Mouse (Mus musculus) testis, postnatal 14 days (tissue): ENCODE results near the gene Cdan1.
A peak's percentile ranks its signal among the peaks of the same experiment; 100 is the strongest.

Experiments used
- DNase-seq: peaks from one replicate; pipeline ENCODE4 v3.0.0; 2021; ENCODE audit warnings: low spot score

Cdan1 gene

DNA sequence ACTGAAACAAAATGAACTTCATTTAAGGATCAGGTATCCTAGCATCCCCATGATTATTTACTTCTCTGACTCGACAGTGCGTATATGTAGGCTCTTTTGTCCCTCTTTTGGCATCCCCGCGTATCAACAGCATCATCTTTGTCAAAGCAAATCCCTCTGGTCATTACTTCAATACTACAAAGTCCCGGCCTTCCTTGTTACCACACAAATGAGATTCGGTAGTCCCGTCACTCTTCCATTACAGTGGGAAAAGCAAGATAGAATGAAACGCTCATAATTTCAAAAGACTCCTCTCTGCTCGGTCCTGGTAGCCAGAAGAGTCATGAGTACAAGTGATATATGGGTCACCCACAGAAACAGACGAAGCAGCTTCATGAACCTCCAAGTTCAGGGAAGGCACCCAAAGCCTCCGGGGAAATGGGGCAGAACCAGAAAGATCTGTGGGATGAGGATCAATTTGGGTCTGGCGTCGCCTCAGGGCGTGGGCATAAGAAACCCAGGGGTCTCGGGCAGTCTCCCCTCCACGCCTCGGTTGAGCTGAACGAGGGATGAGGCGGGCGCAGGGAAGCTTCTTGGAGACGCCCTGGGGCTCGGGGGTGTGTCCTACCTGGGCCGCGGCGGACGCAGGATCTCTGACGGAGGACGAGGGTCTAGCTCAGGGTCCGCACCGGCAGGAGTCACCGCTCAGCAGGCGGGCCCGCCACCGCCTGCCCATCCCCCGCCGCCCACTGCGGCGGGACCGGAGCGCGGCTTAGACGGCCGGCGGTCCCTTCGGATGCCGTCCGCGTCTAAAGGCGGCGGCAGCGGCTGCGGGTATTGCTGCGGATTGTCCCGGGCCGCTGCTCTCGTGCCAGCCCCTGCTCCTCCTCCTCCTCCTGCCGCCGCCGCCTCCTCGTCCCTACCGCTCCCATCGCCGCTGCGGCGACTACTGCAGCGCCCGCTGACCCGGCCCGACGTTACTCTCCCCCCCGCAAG lies at the start of gene Cdan1:
Gene Cdan1 (minus strand): TSS at position 680 of the 975 bp plus-strand sequence.
- DNase-seq = peak; percentile 76

DNA sequence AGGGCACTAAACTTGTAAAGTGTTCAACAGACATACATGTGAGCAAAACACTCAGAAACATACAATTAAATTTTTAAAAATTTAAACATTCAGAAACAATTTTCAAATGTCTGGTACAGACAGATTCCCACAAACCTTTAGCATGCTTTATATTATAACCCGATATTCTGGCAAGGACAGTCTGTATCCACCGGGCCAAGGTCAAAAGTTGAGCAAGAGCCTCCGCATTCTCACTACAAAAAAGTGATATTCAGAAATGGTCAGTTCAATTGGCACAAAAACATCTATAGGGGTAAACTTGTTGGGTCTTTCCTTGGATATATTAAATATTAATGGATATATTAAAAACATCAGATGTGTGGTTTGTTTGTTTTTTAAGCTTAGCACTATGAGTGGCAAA lies 46.4 kb upstream of the Cdan1 start:
- DNase-seq = no peak

DNA sequence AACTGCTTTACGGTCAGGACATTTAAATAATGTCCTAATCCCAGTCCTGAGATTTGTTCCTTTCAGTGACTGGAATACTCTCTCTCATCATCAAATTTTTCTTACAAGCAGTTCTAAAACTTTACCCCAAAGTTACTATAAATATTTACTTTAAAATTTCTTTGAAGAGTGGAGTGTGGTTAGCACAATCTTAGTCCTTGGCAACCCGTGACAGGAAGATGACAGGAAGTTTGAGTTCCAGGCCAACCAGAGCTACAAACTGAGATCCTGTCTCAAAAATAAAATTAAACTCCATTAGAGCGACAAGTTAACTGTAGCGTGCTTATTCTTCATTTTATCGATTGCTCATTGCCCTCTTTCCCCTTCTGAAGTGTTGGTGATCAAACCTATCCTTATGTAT lies 37.7 kb upstream of the Cdan1 start:
- no peak for DNase-seq

DNA sequence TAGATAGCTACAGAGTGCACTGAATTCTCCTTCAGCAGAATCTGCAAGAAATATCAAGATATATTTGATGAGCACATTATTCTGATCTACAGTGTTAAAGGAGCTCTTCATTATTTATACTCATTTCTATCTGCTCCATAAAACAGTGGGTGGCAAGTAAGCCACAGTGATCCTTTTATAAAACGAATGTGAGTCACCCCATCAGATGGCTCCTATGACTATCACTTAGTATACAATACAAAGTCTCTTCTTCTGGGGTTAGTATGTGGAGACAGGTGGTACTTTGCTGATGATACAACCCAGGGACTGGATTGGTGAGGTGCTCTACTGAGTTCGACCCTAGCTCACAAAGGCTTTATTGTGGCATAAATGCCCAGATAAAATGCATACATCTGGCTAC lies 23.3 kb upstream of the Cdan1 start:
- DNase-seq = no peak

DNA sequence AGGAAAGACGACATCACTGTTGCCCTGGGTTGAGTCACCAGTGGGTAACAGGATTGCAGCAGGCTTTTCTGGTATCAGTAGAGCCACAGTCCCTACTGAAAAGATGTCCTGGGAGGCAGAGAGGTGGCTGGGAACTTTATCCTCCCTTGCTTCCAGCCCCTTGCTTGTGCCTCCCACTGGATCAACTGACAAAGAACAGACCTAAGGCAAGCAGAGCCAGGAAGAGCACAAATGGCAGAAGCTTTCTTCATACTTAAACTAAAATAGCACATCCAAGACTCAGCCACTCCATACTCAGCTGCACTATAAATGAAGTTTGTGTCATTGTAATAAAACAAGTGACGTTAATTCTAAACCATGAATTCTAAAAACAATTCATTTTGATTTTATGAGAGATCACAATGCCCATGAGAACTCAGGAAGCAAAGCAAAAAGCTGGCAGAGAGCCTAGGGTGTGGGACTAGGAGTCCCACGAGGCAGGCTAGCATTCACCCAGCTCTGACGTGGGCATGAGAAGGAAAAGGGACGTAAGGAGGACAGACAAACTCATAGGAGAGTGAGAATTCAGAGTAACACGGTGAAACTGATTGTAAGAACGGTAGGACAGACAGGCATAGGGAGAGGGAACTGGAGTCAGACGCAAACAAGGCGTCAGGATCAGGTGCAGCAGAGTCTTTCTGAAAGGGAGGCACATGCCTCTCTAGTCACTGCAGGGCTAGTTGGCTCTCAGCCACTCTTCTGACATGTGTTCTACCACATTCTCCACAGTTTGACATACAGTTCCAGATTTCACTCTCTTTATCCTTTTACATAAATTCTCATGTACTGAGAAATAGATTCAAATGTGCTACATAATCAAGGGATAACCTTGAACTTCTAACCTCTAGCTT lies 21.8 kb upstream of the Cdan1 start:
- DNase-seq = no peak

DNA sequence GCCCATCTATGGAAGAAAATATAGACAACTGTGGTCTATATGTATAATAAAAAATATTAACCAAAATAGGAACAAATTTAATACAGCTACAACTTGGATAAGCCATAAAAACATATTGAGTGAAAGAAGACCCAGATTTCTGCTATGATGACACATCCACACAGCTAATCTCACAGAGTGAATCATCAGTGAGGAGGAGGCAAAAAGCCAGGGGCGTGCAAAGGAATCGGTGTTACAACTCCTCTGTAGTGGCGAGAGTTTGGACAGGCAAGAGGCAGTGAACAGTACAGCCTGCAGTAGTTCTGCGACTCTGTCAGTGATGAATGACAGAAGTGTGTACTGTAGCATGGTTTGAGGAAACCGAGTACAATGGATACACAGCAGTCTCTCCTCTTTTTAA lies 17.4 kb upstream of the Cdan1 start:
- DNase-seq = no peak

DNA sequence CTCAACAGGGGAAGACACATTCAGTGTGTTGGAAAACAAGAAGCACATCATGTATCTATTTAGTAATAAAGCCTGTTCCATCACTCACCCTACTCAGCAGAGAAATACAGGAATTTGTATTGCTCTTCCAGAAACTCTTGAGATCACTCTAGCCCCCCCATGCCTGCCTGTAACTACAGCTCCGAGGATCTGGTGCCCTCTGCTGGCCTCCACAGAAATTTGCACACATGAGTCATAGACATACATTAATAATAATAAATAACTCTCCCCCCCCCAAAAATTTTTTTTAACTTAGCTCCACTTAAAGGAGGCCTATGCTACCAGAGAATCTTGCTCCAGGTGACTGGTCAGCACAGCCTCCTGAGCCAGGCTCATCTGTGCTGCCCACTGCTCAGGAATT lies 16.6 kb upstream of the Cdan1 start:
- no peak for DNase-seq

DNA sequence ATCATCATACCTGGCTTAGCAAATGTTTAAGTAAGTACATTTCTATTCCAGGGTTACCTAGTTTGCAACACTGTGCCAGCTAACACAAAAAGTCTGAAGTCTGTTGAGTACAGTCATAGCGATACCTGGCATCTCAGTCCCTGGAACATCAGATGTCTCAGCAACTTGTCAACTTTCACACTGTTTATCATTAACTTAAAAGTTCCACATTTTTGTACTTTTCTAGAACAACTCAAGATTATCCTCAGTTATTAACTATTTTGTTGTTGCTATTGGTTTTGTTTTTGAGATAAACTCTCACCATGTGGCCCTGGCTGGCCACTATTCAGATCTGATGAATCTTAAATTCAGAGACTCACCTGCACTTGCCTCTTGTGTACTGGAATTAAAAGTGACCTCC lies 13.5 kb upstream of the Cdan1 start:
- no peak for DNase-seq

DNA sequence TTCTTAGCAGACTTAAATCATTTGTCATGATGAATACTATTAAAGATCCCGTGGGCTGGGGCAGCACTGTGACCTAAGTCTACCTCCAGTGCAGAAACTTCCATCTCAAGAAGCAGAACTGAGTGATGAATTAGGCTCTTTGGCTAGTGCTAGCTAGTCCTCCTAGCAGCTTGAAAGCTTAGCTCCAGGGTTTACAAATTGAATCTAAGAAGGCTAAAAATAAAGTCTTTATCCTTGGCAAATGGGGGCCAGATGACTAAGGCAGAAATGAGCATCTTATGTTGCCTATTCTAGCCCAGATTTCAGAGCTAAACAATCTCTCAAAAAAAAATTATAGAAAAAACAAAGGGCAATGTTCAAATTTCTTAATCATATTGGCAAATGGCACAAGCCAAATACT lies 10.8 kb upstream of the Cdan1 start:
- no peak for DNase-seq

DNA sequence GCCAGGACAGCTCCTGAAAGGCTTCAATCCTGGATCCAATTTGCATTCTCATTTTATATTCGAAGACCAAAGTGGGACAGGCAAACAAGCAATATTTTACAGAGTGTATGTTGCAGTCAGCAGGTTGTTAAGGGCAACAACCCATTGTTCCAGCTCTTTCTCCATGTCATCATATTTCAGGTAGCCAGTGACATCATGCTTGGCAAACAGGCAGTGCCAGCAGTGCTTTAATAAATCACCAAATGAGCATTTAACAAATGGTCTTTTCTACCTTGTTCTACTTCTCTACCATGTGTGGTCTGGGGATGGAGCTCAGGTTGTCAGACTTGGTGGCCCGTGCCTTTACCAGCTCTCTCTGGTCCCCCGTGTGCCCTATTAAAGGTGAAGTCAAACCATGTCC lies 8.2 kb upstream of the Cdan1 start:
- DNase-seq = no peak

DNA sequence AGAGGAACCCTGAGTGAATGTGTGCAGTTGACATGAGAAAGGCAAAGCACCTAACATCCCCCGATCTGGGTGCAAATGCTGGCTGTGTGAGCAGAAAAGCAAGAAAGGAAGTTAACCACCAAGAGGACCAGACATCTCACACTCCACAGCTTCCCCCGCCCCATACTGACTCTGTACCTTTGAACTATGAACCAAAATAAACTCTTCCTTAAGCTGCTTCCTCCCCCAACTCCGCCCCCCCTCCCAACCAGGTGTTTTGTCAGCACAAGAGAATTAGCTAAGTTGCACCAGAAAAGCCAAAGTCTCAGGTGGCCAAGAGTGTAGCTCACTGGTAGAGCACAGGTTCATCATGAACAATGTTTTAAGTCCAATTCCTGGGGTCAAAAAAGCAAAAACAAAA lies 3.2 kb upstream of the Cdan1 start:
- no peak for DNase-seq

DNA sequence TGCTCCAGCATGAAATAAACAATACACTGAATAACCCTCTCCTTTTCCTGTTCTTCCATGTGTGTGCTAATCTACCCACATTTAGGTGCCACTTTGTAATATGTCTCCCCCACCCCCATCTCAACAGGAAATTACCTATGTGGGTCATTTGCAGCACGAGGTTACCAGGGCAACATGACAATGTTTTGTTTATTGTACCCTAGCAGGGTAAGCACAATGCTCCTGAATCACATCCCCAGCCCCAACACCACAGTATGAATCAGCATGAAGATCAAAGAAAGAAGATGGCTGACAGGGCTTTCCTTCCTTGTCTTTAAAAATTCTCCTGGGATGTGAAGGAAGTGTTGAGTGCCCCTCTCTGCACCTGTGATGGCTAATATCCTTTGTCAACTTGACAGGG lies 2.7 kb upstream of the Cdan1 start:
- DNase-seq = no peak

DNA sequence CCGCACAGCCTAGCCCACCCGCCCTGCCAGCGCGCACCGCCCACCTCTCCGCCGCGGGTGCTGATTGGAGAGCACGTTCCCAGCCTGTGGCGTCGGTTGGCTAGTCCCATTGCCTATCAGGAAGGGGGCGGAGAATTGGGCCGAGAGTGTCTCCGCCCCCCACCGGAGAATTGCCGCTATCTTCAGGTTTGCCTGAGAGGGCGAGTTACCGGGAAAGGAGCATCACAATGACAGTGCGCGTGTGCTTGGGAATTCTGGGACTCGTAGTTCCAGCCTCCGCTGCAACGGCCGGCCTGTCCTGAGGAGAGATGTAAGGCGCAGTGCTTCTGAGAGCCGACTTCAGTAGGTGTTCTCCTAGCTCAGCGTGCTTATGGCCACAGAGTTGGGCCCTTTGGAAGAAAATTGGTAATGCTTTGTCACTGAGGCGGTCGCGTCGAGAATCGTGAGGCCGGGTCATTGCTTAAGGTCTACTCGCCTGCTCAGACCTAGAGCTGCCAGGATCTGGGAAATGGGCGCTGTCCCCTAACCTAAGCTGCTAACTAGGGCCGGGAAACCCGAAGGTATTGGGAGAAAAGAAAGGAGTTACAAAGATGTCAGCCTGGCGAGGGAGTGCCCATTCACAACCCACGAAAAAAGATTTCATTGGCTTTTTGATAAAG lies 625 bp upstream of the Cdan1 start, which contains the start of gene Ttbk2:
Gene Ttbk2 (minus strand): TSS at position 181 of the 659 bp plus-strand sequence.
- peak; percentile 97 for DNase-seq

DNA sequence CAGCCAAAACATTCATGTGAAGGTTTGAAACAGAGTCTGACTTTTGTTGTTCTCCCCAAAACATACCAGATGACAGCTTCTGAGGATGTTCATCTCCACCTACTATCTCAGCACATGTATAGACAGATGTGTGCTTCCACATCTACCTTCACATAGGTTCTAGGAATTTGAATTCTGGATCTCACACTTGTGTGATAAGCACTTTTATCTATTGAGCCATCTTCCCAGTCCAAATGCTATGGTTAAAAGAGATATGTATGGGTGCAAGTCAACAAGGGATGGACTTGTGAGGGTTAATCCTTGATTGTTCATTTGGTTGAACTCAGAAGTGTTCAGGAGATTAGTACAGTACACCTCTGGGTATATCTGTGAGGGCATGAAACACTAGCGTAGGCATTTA lies 4.6 kb downstream of the Cdan1 start:
- no peak for DNase-seq

DNA sequence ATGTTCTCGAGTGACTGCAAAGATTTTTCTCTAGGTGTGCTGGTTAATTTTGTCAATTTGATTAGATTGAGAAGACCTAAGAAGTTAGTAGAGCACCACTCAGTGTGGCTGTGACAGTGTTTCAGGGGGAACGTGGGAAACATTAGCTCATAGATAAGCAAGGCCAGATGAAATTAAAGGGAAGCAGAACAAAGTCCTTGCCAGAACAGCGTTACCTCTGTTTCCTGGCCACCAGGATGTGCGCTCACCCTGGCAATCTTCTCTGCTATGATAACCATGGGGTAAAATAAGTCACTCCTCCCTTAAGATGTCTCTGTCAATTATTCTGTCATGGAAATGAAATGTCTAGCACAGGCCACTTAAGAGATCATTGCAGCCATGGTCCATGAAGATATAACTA lies 5.9 kb downstream of the Cdan1 start:
- no peak for DNase-seq

DNA sequence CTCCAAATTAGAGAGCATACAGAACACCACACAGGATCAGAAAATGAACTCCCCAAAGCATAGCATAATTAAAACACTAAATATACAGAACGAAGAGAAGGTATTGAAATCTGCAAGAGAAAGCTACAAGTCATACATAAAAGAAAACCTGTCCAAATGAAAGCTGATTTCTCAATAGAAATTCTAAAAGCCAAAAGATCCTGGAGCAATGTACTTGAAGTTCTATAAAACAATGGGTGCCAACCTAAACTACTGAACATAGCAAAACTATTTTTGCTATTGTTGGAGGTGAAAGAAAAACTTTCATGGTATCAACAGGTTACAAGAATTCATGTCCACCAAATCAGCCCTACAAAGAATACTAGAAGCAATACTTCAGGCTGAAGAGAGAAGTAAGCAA lies 8.7 kb downstream of the Cdan1 start:
- DNase-seq = no peak

DNA sequence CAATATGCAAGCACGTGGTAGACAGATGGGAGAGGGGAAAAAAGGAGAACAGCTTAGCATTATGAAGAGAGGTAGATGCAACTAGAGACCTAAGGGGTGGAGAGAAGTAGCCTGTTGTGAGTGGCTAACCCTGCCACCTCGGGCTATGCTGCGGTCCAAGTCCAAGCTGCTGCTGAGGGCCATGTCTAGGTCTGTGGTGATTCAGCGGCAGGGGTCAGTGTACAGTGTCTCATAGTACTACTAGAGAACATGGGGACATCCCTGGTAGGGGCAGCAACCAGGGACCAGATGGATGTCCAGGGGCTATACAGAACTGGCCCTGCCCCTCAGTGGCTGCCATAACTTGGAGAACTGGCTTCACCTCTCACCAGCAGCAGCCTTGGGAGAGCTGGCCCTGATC lies 14.8 kb downstream of the Cdan1 start:
- DNase-seq = no peak

DNA sequence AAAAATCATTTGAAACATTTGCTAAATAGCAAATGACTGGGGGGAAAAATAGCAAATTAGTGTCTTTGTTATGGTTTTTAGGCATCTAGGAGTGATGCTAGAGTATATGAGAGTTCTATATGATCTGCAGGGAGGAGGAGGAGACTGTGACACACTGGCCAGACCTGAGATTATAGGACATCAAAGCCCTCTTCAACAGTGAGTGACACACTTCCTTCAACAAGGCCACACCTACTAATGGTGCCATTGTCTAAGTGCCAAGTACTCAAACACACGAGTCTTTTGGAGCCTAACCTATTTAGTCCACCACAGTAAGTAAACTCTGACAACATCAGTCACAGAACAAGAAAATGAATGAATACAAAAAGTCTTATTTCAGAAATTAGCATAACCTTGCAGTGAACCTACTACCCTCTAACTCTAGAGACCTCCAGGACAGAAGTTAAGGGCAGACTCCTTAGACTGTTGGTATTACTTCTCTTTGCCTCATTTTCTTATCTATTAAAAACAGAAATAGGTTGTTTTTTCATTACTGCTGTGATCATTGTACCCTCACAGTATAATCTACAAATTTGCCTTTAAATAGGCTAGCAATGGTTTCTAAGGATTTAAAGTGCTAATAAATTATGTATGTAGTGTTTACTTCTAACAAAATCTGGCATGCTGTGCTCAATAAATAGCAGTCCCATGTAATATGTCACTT lies 22.8 kb downstream of the Cdan1 start:
- no peak for DNase-seq

DNA sequence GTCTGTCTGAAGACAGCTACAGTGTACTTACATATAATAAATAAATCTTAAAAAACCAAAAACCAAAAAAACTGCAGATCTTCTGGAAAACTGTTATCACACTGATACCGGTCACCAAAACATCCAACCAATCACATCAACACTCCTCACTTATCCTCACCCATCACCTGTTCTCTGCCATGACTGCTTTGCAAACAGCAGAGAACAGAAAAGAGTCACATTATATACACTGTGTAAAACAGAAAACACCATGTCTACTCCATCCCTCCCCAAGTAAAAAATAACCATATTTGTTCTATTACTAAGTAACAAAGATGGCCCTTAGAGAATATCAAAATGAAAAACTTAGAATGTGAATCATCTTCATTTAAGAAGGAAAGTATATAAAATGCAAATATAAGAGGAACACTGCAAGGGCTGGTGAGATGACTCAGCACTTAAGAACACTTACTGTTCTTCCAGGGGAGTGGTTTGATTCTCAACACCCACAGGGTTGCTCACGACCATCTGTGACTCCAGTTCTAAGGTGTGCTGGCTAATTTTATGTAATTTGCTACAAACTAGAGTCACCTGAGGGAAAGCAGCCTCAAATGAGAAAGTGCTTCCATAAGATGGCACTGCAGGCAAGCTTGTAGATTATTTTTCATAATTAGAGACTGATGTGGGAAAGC lies 79.5 kb downstream of the Cdan1 start:
- DNase-seq = no peak

DNA sequence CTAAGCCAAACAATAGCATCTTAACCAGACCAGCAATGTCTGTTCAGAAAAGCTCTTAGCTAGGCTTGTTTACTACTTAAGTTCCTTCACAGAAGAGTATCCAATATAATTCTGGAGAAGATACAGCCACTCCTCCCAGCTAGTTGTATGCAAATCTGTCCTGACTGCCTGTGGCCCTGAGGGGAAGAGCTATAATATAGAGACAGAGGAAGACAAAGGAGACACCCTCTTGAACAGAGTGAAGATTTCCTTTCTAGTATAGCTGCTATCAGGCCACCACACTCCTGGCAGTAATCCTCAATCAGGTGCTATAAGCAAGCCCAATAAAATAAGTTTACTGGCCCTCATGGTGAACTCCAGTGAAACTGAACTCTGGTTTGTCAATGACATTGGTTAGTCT lies 88.0 kb downstream of the Cdan1 start:
- DNase-seq = no peak

DNA sequence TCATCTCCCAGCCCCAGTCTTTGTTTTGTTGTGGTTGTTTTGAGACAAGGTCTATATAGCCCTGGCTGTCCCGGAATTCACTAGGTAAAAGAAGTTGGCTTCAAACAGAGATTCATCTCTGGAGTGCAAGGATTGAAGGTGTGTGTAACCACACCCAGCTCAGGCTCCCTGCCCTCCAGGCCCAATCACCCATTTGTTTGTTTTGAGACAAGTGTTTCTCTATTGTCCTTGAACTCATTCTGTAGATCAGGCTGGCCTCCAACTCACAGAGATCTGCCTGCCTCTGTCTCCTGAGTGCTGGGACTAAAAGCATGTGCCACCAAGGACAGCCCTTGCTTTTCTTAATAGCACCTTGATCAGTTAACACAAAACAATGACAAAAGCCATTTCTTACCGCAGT lies 101.9 kb downstream of the Cdan1 start:
- no peak for DNase-seq
